Mouse (Mus musculus): Measurements from ENCODE around the gene Ccdc130.

Ccdc130 gene

DNA sequence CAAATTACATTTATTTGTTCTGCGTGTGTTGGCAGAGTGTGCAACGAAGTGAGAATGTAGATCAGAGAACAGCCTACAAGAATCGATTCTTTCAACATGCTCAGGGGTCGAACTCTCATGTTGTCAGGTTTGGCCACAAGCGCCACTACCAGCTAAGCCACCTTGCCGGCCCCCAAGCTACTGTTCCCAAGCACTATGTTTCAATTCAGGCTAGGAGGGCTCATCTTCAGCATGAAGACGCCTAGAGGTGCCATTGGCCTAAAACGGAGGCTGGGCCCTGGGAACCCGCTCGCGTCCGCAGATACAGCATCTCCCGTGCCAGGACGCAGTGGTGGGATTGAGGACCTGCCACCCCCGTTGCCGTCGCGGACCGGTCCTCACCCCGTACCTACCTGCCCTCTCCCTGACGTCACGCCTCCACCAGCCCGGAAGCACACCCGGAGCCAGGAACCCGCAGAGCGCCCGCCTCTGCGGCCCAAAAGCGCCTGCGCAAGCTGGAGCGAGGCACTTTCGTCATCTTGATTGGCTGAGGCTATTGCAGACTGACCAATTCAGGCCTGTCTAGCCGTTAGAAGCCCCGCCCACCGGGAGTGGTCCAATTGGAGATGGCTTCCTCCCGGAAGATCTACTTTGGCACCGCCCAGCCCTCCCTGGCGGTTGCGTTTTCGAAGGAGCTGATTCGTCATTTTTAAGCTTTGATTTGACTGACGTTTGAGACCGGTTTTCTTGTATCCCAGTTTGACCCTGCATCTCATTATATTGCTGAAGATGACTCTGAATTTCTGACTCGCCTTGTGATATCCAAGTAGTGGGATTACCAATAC lies at the start of gene Ccdc130:
Ccdc130 (minus strand) TSS at position 431 of the 824 bp plus-strand sequence.
- peak; percentile 100 for DNase-seq (ENCODE audit: low read depth, low spot score)

DNA sequence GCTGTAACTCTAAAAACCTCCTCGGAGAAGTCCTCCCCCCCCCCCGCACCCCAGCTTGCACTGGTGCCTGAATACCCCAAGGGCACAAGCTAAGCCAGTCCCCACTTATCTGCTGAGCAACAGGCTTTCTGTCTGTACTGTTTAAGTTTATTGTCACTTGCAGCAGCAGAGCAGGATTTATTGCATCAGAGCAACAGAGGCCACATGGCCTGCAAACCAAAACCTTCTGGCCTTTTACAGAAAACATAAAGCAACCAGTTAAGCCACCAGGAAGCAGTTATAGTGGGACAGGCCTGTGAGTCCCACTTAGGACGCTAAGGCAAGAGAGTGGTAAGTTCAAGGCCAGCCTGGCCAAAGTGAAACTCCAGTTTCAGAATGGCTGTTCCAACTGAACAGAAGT lies 38.2 kb upstream of the Ccdc130 start:
- no peak for DNase-seq (ENCODE audit: low read depth, low spot score)

DNA sequence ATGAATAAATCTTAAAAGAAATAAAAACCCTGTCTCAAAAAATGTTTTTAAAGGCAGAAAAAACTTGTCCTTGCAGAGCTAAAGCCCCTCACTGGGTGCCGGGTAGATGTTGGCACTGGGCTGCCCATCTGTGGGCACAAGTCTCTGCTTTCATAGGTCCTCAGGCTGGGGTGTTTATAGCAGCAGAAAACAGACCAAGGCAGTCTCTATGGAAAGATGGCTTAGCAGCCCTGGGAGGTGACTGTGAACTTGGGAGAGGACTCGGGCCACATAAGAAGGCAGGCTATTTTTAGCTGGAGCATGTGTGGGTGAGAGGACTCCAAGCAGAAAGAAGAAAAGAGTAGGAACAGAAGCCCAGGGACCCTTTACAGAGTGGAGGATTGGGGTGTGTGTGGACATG lies 33.8 kb upstream of the Ccdc130 start:
- no peak for DNase-seq (ENCODE audit: low read depth, low spot score)

DNA sequence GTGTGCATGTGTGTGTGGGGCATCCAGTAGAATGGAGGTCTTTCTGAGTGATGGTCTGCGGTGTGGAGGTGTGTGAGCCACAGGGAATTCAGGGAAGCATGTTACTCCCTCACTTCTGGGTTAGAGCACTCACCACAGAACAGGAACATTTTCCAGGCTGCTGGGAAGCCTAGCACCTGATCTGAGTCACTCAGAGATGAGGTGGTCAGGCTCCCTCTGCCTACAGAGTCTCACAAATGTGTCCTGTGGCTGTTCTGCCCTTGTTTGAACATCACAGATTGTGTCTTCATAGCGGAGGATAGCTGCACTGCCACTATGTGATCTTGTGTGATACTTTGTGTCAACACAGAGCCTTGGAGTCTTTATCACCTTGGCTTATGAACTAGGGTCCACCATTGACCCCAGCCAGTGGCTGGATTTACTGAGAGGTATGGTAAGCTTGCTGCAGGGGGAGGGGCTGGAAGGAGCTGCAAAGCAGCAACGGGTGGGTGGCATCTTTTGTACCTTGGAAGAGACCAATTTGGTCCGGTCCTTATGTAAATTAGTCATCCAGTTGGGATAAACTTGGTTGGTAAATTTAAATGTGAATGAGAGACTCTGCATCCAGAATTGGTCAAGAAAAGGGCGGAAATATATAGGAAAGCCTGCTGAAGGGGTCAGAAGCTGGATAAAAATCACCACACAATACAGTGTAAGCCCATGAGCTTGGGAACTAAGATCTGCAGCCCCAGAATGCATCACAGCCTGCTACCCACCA lies 27.0 kb upstream of the Ccdc130 start:
- peak; percentile 62 for DNase-seq (ENCODE audit: low read depth, low spot score)

DNA sequence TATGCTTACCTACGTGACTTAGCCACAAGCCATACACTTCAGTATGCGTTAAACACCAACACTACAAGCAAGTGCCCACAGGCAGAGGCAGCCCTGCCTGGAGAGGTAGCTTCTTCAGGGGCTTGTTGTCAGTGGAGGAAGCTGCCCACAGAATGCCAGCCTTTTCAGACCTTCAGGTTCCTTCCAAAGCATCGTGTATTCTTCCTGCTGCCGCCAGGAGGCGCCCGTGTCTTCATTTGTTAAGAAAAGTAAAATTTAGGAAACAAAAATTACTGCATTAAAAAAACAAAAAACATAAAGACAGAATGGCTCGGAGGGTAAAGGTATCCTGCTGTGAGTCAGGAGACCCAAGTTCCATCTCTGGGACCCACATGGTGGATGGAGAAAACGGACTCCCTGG lies 21.5 kb upstream of the Ccdc130 start:
- peak; percentile 73 for DNase-seq (ENCODE audit: low read depth, low spot score)

DNA sequence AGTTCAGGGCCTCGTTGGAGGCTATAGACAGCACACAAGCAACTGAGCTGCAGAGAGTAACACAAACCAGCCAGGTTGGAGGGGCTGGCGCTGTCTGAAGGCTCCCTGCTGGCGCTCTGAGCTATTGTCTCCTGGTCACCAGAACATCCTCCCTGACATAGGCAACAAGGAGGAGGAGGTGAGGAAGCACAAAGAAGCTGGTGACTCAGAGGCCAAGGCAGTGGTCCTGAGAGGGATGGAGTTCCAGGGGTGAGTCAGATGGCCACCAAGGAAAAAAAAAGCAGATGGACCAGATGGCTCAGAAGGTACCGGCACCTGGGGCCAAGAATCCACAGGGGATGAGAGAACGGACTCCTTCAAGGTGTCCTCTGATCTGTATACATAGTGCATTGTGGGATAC lies 20.9 kb upstream of the Ccdc130 start:
- no peak for DNase-seq (ENCODE audit: low read depth, low spot score)

DNA sequence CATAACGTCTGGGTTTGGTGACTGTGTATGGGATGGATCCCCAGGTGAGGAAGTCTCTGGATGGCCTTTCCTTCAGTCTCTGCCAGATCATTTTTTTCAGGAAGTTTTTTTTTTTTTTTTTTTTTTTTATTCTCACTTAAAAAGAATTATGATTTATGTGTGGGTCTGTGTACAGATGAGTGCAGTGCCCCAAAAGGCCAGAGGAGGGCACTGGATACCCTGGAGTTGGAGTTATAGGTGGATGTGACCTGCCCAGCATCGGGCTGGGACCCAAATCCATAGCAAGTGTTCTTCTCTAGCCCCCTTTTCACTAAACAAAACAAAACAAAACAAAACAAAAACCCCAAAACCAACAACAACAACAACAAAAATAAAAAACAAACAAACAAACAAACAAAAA lies 18.7 kb upstream of the Ccdc130 start:
- DNase-seq (ENCODE audit: low read depth, low spot score) = peak; percentile 43

DNA sequence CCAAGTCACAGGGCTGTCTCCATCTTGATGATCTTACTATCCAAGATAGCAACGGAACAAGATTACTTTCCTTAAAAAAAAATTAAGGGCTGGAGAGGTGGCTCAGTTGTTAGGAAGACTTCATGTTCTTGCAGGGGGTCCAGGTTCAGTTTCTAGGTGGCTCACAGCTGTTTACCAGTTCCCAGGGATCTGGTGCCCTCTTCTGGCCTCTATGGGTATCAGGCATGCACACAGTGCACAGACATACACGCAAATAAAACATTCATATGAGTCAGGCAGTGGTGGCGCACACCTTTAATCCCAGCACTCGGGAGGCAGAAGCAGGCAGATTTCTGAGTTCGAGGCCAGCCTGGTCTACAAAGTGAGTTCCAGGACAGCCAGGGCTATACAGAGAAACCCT lies 15.5 kb upstream of the Ccdc130 start:
- peak; percentile 88 for DNase-seq (ENCODE audit: low read depth, low spot score)

DNA sequence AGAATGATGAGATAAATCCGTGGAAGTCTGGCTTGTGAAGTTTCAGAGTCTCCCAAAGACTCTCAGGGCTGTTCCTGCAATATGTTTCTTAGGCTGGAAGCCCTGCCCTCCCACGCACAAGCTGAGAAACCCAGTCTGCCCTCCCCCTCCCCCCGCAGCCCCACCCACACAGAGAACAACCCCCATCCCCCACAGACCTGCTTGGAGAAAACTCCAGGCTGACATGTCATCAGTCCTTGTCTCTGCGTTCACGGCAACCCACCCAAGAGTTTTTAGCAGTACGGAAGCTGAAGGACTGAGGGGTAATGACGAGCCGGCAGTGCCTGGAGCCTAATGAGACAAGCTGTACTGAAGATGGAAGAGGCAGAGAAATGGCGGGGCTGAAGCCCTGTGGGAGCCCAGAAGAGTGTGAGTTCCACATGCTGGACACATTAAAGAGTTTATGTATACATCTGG lies 14.5 kb upstream of the Ccdc130 start:
- DNase-seq (ENCODE audit: low read depth, low spot score) = peak; percentile 64

DNA sequence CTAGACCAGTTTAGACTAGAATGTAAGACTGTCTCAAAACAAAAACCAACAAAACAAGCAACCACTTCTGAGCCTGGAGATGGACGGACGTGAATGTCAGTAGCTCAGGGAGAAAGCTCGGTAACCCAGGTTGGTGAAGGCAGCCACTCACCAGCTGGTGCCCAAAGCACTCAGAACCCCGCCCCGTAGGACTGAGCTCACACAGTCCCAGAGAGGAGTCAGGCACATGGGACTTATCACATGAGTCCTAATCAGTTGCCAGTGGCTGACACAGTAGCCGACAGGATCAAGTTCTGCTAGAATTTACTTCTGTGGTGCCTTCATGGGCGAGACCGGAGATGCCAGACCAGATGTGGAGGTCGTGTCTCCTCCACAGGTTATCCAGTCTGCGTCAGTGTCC lies 10.6 kb upstream of the Ccdc130 start:
- no peak for DNase-seq (ENCODE audit: low read depth, low spot score)

DNA sequence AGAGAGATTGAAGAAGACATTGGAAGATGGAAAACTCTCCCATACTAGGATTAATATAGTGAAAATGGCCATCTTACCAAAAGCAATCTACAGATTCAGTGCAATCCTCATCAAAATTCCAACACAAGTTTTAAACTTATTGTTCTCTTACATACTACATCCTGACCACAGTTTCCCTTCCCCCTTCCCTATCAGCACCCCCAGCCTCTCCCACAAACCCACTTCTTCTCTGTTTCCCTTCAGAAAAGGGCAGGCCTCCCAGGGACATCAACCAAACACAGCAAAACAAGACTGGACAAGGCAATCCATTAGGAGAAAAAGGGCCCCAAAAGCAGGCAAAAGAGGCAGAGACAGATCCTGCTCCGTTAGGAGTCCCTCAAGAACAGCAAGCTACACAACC lies 6.3 kb upstream of the Ccdc130 start:
- DNase-seq (ENCODE audit: low read depth, low spot score) = no peak

DNA sequence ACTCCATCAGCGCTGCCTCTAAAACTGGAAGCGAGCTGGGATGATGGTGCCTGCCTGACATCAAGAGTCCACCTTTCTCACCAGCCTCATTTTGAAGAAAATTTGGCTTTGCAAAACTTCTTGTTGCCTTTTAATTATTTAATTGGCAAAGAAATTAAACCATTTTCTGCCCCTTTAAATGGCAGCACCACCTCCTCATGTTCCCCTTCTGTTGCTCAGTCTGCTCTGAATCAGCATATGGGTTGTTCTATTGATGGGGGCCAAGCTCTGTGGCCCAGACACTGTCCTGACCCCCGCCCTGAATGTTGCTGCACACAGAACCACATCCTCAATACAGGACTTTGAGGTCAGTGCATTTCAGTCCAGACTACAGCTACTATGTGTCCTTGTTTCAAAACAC lies 3.8 kb upstream of the Ccdc130 start:
- DNase-seq (ENCODE audit: low read depth, low spot score) = no peak

DNA sequence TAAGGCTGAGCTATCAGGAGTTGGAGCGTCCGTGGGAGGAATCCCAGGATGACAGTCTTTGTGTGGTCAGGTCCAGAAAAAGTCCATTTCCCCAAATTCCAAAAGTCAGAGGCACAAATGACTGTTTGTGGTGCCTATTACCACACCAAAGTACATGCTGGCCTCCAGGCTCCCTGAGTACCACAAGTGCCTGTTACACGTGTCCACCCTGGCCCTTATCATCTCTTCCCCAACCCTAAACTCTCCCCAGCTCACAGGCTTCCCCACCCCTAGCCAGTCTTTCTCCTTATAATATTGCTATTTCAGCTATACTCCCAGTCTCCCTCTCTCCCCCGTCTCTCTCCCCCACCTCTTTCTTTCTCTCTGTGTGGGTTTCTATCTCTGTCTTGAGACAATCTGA lies 2.1 kb upstream of the Ccdc130 start:
- no peak for DNase-seq (ENCODE audit: low read depth, low spot score)

DNA sequence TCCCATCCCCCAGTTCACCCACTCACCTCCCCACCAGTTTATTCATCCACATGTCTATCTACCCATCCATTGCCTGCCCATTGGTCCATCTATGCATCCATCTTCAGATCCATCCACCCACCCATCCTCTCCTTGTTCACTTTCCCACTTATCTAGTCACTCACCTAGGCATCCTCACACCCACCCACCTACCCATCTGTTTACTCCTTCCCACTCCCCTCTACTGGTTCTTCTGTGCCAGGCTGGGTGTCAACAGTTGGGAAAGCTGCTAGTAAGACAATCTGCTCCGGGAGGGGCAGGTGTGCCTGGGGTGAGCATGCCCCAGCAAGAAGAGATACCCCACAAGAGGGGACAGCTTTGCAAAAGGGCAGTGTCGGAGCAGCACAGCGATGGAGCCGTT lies 9.1 kb downstream of the Ccdc130 start:
- DNase-seq (ENCODE audit: low read depth, low spot score) = no peak

DNA sequence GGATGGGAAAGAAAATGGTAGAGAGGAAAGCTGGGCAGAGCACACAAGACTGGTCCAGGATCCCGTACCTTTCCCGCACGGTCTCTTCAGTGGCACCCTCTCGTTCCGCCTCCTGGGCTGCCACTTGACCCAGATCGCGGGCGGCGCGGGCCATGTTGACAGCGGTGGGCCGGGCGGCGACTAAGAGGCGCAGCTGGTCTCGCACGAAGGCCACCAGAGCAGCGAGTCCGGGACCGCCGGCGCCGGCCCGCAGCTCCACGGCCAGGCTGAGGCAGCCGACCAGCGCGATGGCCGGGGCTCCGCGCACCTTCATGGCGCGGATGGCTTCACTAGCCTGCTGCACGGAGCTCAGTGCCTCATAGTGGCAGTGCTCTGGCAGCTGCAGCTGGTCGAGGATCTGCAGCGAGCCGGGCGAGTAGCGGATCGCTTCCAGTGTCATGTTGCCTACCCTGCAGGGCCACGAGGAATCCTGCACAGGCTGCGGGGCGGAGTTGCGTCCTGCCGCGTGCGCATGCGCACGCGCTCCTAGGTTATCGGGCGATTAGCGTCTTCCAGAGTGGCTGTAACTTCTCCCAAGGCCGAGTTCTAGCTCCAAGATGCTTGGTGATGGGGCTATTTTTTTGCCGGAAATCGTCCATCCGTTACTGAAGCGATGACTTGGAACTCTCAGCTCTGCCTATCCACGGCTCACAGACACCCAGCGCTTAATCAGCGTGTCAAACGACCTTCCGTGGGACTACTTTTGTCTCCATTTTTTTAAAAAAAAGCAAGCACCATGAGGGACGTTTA lies 13.2 kb downstream of the Ccdc130 start, which contains the start of gene Mri1:
Mri1 (minus strand) TSS at position 505 of the 789 bp plus-strand sequence.
- peak; percentile 95 for DNase-seq (ENCODE audit: low read depth, low spot score)

DNA sequence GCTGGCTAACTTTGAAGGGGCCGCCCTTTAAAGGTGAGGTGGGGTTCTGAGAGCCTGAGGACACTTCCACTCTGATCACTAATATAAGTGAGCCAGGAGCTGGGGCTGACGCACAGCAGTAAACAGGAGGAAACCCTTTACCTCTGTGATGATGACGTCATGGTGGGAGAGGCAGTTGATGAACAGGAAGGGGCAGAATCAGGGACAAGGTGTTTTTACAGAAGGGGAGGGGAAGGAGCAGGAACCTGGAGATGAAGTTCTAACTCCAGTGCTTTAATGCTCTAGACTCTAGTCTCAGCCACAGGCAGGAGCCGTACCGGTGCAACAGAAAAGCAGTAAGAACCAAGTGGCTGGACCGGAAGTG lies 13.7 kb downstream of the Ccdc130 start:
- peak; percentile 87 for DNase-seq (ENCODE audit: low read depth, low spot score)

DNA sequence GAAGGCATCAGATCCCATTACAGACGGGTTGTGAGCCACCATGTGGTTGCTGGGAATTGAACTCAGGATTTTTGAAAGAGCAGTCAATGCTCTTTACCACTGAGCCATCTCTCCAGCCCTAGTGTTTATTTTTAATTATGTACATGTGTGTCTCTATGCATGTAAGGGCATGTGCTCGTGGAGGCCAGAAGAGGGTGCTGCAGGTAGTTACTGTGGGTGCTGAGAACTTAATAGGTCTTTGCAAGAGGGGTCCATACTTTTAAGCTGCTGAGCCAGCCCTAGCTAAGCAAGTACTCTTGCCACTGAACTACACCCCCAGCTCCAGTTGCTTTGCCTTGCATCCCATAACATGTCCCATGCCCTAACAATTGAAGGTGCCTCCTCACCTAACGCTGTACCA lies 14.3 kb downstream of the Ccdc130 start:
- peak; percentile 45 for DNase-seq (ENCODE audit: low read depth, low spot score)

DNA sequence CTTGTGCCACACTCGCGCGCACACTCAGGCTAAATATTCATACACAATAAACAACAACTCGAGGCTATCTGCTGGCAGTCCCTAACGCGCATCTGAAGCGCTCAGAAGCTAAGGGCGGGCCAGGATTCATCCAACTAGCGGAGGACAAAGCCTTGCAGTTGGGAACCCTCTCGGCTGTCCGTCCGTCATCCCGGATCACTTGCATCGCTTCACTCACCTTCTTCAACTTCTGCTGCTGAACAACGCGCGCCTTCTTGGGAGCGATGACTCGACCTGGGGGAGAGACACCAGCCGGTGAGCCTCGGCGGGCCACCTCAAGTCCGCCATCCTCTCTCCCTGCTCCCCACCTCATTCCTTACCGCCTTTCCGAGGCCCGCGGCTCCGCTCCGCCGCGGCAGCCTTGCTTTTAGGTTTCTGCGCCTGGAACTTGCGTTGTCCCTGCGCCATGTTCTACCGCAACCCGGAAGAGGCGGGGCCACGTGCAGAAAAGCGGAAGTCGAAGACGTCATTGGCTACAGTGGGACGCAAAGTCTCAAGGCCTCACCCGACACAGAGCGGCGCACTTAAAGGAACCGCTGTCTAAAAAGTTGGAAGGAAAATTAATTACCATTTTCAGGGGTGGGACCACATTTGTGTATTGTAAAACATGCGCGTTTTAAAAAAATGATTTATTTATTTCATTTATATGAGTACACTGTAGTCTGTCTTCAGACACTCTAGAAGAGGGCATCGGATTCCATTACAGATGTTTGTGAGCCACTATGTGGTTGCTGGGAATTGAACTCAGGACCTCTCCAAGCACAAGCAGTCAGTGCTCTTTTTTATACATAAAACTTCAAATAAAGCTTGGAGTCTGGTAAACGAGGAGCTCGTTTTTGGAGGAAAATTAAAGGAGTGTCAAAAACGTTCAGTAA lies 20.7 kb downstream of the Ccdc130 start, which contains the start of gene D8Ertd738e:
D8Ertd738e (minus strand) TSS at position 463 of the 914 bp plus-strand sequence.
- peak; percentile 96 for DNase-seq (ENCODE audit: low read depth, low spot score)

DNA sequence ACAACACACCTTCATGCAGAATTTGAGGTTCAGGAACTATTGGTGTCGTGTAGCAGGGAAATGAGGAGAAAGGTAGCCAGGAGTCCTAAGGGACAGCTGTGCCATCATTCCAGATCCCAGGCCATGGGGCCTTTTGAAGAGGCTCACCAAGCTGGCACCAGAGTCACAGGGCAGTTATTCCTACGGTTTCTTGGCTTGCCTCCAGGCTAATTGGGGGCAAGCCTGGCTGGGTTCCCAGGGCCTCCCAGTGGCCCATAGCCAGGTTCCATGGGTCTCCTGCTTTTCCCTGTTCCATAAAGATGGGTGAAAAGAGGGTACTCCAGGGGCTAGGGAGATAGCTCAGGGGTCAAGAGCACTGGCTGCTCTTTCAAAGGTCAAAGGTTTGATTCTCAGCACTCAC lies 28.4 kb downstream of the Ccdc130 start:
- DNase-seq (ENCODE audit: low read depth, low spot score) = no peak

DNA sequence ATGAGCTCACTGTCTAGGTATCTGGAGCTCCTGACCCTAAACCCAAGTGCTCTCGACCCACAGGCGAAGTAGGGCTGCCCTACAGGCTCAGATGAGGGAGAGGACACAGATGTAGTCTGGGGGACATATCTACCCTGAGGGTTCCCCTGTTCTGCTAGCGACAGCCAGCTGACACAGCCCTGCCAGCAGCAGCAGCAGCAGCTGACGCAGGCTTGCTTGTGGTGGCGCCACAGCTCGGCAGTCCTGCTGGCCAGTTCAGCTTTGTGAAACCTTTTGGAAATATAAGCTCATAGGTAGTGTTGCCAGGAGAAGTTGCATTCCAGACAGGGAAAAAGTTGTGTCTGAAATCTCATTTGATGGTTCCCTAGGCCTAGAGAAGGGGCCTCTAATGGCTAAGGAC lies 29.0 kb downstream of the Ccdc130 start:
- DNase-seq (ENCODE audit: low read depth, low spot score) = no peak

Data from R1 (cell line).